Mouse (Mus musculus): ENCODE data around the gene Plg. TPM values are rescaled to one million over a fixed set of nuclear protein-coding genes. Genes with fewer than 3 reads are reported as not detected.

The Plg gene
- 472 and 552 TPM in 2 replicates for polyA plus RNA-seq (2015; fragmentation: Nextera tagmentation; extraction: Ambion mirVana)

DNA sequence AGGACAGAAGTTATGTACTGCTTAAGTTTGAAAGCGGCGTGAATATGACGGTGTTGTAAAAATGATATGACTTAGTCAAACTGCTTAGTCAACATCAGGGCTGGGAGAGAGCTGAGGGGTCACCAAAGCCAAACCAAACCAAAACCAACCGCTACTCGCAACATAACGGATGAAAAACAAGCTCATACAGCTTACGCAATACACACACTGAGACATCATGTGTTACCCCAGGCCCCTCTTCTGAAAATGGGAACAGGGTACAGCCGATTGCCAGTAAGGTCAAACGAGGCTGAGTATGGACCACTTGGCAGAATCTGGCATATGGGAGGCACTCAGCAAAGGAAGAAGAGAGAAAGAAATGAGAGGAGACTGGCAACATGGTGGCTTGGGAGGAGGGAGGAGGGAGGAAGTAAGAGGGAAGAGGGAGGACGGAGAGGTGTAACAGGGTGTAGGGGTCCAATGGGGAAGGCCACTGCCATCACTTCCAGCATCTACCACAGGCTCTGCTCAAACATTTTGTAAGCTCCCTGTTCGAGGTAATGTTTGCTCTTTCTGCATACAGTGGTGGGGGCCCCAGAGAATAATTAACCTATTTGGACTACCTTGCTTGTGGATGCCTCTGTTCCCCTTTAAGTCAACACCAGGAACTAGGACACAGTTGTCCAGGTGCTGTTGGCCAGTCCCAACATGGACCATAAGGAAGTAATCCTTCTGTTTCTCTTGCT is at the start of gene Plg:
TSS of gene Plg (plus strand) at position 628 of the 725 bp plus-strand sequence.
- no peaks in the 10 kb centered on the region for H3K27me3 ChIP-seq (ENCODE audit: control insufficient read depth, insufficient read depth, low read depth, low read length)
- no peaks in the 10 kb centered on the region for H3K36me3 ChIP-seq (ENCODE audit: control insufficient read depth, insufficient read depth)
- H3K4me1 ChIP-seq (ENCODE audit: control insufficient read depth, low read depth, low read length): peaks cover 2% of the 10 kb centered on the region
- 55% methylated on average over 11 of the region's 11 CpGs for WGBS (ENCODE audit: insufficient replicate concordance)
- peak within 1 kb of the TSS; percentile 57 for H3K4me3 ChIP-seq (ENCODE audit: low read depth, low read length)
- peak within 1 kb of the TSS; percentile 41 for H3K9ac ChIP-seq (ENCODE audit: low read depth, low read length)
- H3K9me3 ChIP-seq (replicated peaks; ENCODE audit: control insufficient read depth, low read length): no peaks in the 10 kb centered on the region
- H3K27ac ChIP-seq (ENCODE audit: low read length): peak within 1 kb of the TSS; percentile 81
- peak; percentile 83 for ATAC-seq (ENCODE audit: low read depth)
- H3K4me2 ChIP-seq (ENCODE audit: low read depth, low read length): no peak within 1 kb of the TSS

DNA sequence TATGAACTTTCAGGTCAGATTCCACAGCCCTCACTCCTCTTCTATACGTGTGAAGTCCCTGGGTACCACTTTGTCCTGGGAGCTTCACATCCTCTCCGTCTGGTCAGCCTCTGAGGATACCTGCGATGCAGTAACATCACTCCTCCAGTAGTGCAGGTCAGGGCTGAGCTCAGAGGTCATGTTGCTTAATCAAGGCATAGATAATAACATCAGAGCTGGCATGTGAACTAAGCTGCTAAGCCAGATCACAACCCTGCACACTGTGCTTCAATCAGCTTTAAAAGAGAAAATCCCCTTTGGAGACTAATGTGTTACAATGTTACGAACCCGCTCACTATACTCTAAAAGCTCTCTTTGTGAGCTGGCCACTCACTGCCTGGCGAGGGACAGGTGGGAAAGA is 43.3 kb upstream of the Plg start:
- no peak for ATAC-seq (ENCODE audit: low read depth)
- H3K4me2 ChIP-seq (ENCODE audit: low read depth, low read length): no peak overlapping the region
- no peak overlapping the region for H3K9ac ChIP-seq (ENCODE audit: low read depth, low read length)
- WGBS (ENCODE audit: insufficient replicate concordance): 56% methylated on average over 6 of the region's 6 CpGs
- H3K27me3 ChIP-seq (ENCODE audit: control insufficient read depth, insufficient read depth, low read depth, low read length): no peaks in the 10 kb centered on the region
- no peak overlapping the region for H3K4me3 ChIP-seq (ENCODE audit: low read depth, low read length)
- no peaks in the 10 kb centered on the region for H3K4me1 ChIP-seq (ENCODE audit: control insufficient read depth, low read depth, low read length)
- H3K9me3 ChIP-seq (replicated peaks; ENCODE audit: control insufficient read depth, low read length): no peaks in the 10 kb centered on the region
- H3K27ac ChIP-seq (ENCODE audit: low read length): no peak overlapping the region
- H3K36me3 ChIP-seq (ENCODE audit: control insufficient read depth, insufficient read depth): no peaks in the 10 kb centered on the region

DNA sequence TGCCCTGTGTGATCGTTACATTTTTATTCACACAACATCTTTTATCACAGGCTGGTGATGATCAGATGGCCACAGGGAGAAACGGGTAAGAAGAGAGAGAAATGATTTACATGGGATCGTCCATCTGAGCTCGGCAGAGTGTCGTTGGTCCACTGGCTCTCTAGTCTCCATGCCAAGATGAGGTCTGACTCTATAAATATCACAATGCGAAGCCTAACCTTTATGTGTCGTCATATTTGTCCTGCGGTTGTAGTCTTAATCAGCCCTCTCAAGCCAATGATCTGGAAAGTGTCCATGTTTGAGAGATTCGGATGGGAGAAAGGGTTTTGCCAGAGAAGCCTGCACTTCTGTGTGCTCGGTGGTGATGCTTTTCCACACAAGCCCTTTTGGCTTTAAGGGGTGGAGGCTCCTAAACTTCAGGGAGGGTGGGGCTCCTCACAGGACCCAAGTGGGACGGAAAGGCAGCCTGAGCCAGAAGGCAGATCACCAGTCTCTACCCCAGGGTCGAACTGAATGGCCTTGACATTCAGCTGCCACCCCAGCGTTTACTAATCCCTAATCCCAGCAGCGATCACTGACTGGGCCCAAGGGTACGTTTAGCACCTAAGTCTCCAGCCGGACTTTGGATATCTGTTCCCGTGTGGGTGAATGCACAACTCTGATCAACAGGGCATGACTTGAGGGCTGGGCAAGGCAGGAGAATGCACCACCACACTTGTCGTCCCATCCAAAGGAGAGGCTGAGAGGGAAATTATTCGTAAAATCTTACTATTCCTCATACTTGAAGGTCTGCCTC is 42.1 kb upstream of the Plg start:
- Histone ChIP-seq H3K27ac (ENCODE audit: low read length) (no peak overlapping the region), H3K27me3 (ENCODE audit: control insufficient read depth, insufficient read depth, low read depth, low read length) (no peaks in the 10 kb centered on the region), H3K36me3 (ENCODE audit: control insufficient read depth, insufficient read depth) (no peaks in the 10 kb centered on the region), H3K9me3 (replicated peaks; ENCODE audit: control insufficient read depth, low read length) (no peaks in the 10 kb centered on the region), H3K4me1 (ENCODE audit: control insufficient read depth, low read depth, low read length) (no peaks in the 10 kb centered on the region), H3K4me2 (ENCODE audit: low read depth, low read length) (no peak overlapping the region), H3K4me3 (ENCODE audit: low read depth, low read length) (no peak overlapping the region), H3K9ac (ENCODE audit: low read depth, low read length) (no peak overlapping the region)
- ATAC-seq (ENCODE audit: low read depth): no peak
- 66% methylated on average over 19 of the region's 19 CpGs for WGBS (ENCODE audit: insufficient replicate concordance)

DNA sequence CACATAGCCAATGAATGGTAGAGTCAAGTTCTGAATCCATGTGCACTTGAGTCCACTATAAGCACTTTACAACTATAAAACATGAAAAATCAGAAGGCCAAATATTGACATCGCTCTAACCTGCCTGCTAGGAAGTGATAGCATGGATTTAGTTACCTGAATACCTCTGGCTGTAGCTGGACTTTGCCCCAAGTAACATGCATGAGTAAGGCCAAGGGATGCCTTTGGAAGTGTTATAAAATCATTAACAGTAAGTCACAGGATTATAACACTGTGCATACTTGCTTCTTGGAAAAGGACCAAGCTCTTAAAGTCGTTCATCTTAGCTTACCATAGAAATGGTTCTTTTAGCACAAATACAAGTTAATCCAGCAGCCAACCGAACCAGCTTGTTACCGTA is 41.3 kb upstream of the Plg start:
- H3K9ac ChIP-seq (ENCODE audit: low read depth, low read length): no peak overlapping the region
- no peak overlapping the region for H3K4me2 ChIP-seq (ENCODE audit: low read depth, low read length)

DNA sequence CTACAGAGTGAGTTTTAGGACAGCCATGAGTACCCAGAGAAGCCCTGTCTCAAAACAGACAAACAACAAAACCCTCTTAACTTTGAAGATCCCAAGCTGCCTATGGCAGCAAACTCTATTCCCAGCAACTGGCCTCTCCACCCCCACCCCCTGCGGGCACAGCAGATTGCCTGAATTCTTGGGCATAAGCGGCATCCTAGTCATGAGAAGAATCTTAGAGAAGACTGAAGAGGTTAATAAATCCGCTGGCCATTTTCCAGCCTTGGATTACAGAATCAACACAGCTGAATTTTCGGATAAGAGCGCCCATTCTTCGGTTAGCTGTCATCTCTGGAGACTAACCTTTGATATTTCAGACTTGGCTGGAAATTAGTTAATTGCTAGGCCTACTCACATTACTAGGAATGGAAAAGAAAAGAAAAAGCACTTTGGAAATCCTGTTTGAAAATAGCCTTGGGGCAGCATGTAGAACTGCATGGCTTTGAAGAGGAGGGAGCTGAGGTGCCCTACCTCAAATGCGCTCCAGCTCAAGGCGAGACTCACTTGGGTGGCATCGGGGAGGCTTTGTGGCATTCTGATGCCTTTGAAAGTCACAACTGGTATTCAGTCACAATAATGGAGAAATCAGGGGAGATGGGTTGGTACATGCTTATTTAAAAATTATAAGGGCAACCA is 34.6 kb upstream of the Plg start:
- ATAC-seq (ENCODE audit: low read depth): no peak
- no peak overlapping the region for H3K4me2 ChIP-seq (ENCODE audit: low read depth, low read length)
- no peaks in the 10 kb centered on the region for H3K36me3 ChIP-seq (ENCODE audit: control insufficient read depth, insufficient read depth)
- H3K4me3 ChIP-seq (ENCODE audit: low read depth, low read length): no peak overlapping the region
- WGBS (ENCODE audit: insufficient replicate concordance): 76% methylated on average over 9 of the region's 9 CpGs
- no peaks in the 10 kb centered on the region for H3K9me3 ChIP-seq (replicated peaks; ENCODE audit: control insufficient read depth, low read length)
- no peak overlapping the region for H3K9ac ChIP-seq (ENCODE audit: low read depth, low read length)
- H3K27me3 ChIP-seq (ENCODE audit: control insufficient read depth, insufficient read depth, low read depth, low read length): no peaks in the 10 kb centered on the region
- no peaks in the 10 kb centered on the region for H3K4me1 ChIP-seq (ENCODE audit: control insufficient read depth, low read depth, low read length)
- no peak overlapping the region for H3K27ac ChIP-seq (ENCODE audit: low read length)

More for the DNA sequence above, 41.3 kb upstream of the Plg start:
- ATAC-seq (ENCODE audit: low read depth): no peak
- Histone ChIP-seq H3K36me3 (ENCODE audit: control insufficient read depth, insufficient read depth) (no peaks in the 10 kb centered on the region), H3K4me3 (ENCODE audit: low read depth, low read length) (no peak overlapping the region), H3K27me3 (ENCODE audit: control insufficient read depth, insufficient read depth, low read depth, low read length) (no peaks in the 10 kb centered on the region), H3K9me3 (replicated peaks; ENCODE audit: control insufficient read depth, low read length) (no peaks in the 10 kb centered on the region), H3K27ac (ENCODE audit: low read length) (no peak overlapping the region), H3K4me1 (ENCODE audit: control insufficient read depth, low read depth, low read length) (no peaks in the 10 kb centered on the region)
- WGBS (ENCODE audit: insufficient replicate concordance): 63% methylated on average over 4 of the region's 4 CpGs

DNA sequence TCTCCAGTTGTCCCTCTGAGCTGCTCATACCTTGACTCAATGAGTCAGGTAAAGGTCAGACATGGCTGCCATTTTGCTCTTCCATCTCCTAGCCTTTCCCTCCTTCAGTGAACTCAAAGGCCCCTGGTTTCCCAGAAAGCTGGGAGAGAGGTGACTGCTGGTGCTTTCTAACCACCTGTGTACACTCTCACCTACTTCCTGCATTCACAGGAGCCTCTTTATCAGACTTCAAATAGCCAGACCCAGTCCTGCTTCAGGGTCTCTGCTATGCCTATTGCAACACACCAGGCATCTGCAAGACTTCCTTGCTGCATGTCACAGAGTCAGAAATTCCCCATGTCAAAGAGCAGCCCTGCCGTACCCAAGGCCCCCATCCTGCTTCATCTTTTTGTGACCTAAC is 30.9 kb upstream of the Plg start:
- no peak for ATAC-seq (ENCODE audit: low read depth)
- Histone ChIP-seq H3K4me1 (ENCODE audit: control insufficient read depth, low read depth, low read length) (no peaks in the 10 kb centered on the region), H3K27me3 (ENCODE audit: control insufficient read depth, insufficient read depth, low read depth, low read length) (no peaks in the 10 kb centered on the region), H3K4me2 (ENCODE audit: low read depth, low read length) (no peak overlapping the region), H3K9me3 (replicated peaks; ENCODE audit: control insufficient read depth, low read length) (no peaks in the 10 kb centered on the region), H3K4me3 (ENCODE audit: low read depth, low read length) (no peak overlapping the region), H3K36me3 (ENCODE audit: control insufficient read depth, insufficient read depth) (no peaks in the 10 kb centered on the region), H3K9ac (ENCODE audit: low read depth, low read length) (no peak overlapping the region), H3K27ac (ENCODE audit: low read length) (no peak overlapping the region)
- 48% methylated on average over 1 of the region's 1 CpGs for WGBS (ENCODE audit: insufficient replicate concordance)

DNA sequence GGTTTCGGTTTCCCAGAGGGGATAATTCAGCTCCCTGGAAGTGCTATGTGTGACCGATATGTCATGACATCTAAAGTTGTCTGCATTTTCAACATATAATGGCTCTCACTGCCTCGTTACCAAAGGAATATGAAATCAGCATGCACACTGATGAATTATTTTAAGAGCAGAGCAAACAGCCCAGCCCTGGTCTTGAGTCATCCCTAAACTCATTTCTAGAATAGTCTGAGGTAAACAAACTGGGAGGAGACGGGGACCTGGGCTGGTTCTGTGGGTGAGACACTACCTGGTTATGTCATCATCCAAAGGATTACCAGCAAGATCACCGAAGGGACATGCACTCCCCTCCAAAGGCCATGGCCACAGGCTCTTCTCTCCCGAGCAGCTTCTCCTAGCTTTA is 26.8 kb upstream of the Plg start:
- H3K36me3 ChIP-seq (ENCODE audit: control insufficient read depth, insufficient read depth): no peaks in the 10 kb centered on the region
- no peaks in the 10 kb centered on the region for H3K4me1 ChIP-seq (ENCODE audit: control insufficient read depth, low read depth, low read length)
- H3K4me3 ChIP-seq (ENCODE audit: low read depth, low read length): no peak overlapping the region
- no peak overlapping the region for H3K4me2 ChIP-seq (ENCODE audit: low read depth, low read length)
- no peaks in the 10 kb centered on the region for H3K9me3 ChIP-seq (replicated peaks; ENCODE audit: control insufficient read depth, low read length)
- 60% methylated on average over 6 of the region's 6 CpGs for WGBS (ENCODE audit: insufficient replicate concordance)
- no peak for ATAC-seq (ENCODE audit: low read depth)
- H3K9ac ChIP-seq (ENCODE audit: low read depth, low read length): no peak overlapping the region
- H3K27me3 ChIP-seq (ENCODE audit: control insufficient read depth, insufficient read depth, low read depth, low read length): no peaks in the 10 kb centered on the region
- no peak overlapping the region for H3K27ac ChIP-seq (ENCODE audit: low read length)

DNA sequence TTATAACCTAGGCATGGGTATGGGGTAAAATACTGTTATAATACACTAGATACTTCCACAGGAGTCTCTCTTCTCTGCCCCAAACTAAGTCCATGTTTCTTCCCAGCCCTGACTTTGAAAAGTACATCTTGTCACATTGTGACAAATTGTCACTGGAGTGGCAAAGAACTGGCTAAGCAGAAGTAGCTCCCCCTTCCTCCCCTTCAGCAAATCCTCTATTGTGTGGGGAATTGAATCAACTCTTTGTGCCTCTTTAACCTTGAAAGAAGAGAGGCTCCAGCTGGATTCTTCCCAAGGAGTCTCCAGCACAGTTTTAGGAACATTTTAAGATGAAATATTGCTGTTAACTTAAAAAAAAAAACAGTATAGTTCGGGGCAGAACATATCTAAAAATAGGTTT is 25.6 kb upstream of the Plg start:
- WGBS (ENCODE audit: insufficient replicate concordance): 32% methylated on average over 1 of the region's 1 CpGs

DNA sequence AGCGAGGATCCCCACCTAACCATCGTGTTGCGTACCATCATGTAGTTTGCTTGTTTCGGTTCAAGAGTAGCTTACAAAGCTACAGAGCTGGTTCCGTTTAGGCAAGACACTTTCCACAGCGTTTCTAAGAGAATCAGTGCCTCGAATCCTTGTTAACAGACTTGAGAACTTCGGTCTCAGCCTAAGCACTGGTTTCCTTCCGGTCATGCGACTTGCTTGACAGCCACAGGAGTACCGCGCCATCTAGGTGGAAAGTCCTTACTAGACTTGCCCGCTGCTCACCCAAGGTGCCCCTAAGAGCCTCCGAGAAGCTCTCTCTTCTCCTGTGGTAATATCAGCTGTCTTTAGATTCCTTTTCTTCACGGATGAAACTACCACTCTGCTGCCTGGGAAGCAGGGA is 18.5 kb upstream of the Plg start:
- 65% methylated on average over 15 of the region's 15 CpGs for WGBS (ENCODE audit: insufficient replicate concordance)
- H3K9me3 ChIP-seq (replicated peaks; ENCODE audit: control insufficient read depth, low read length): no peaks in the 10 kb centered on the region
- H3K9ac ChIP-seq (ENCODE audit: low read depth, low read length): no peak overlapping the region
- H3K4me3 ChIP-seq (ENCODE audit: low read depth, low read length): no peak overlapping the region
- no peak overlapping the region for H3K27ac ChIP-seq (ENCODE audit: low read length)
- H3K4me1 ChIP-seq (ENCODE audit: control insufficient read depth, low read depth, low read length): no peaks in the 10 kb centered on the region
- H3K36me3 ChIP-seq (ENCODE audit: control insufficient read depth, insufficient read depth): no peaks in the 10 kb centered on the region
- no peaks in the 10 kb centered on the region for H3K27me3 ChIP-seq (ENCODE audit: control insufficient read depth, insufficient read depth, low read depth, low read length)
- H3K4me2 ChIP-seq (ENCODE audit: low read depth, low read length): no peak overlapping the region
- no peak for ATAC-seq (ENCODE audit: low read depth)

More for the DNA sequence above, 25.6 kb upstream of the Plg start:
- Histone ChIP-seq H3K4me1 (ENCODE audit: control insufficient read depth, low read depth, low read length) (no peaks in the 10 kb centered on the region), H3K27ac (ENCODE audit: low read length) (no peak overlapping the region), H3K9ac (ENCODE audit: low read depth, low read length) (no peak overlapping the region), H3K9me3 (replicated peaks; ENCODE audit: control insufficient read depth, low read length) (no peaks in the 10 kb centered on the region), H3K36me3 (ENCODE audit: control insufficient read depth, insufficient read depth) (no peaks in the 10 kb centered on the region), H3K4me2 (ENCODE audit: low read depth, low read length) (no peak overlapping the region), H3K27me3 (ENCODE audit: control insufficient read depth, insufficient read depth, low read depth, low read length) (no peaks in the 10 kb centered on the region), H3K4me3 (ENCODE audit: low read depth, low read length) (no peak overlapping the region)
- no peak for ATAC-seq (ENCODE audit: low read depth)
